Mouse (Mus musculus) embryo, embryonic 9.5 days (tissue): ENCODE measurements at regions not wholly inside any gene's neighbourhood (a gene's known extent, or its start where the extent isn't known, plus 50 kb on each side); places are given as distances from the start of the nearest gene placed in this dataset.
"Not testable (repeated sequence)": the region's sequence is repeated elsewhere in the genome, so short reads cannot be mapped to it uniquely, and the experiment has no call there.

Source experiments
- DNase-seq: peaks from one replicate; pipeline ENCODE4 v3.0.0-alpha.2; 2017; ENCODE audit errors: extremely low spot score

GRCm38 (mm10) chr16:9016040-9016761, 186.3 kb downstream of the 1810013L24Rik start:
- DNase-seq = no peak

DNA sequence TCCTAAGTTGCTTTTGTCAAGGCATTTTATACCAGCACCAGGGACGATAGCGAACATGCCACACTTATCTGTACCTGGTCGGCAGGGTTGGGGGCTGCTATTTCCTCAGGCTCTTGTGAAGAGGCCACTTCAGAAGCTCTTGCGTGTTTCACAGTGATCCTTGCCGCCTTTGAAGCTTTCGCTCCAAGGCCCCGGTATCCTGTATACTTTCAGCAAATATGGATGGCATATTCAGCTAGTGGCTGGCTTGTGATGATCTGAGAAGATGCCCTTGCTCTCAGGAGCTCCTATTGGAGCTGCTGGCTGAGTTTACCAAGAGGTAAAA, 186.8 kb downstream of the 1810013L24Rik start:
- DNase-seq = no peak

DNA sequence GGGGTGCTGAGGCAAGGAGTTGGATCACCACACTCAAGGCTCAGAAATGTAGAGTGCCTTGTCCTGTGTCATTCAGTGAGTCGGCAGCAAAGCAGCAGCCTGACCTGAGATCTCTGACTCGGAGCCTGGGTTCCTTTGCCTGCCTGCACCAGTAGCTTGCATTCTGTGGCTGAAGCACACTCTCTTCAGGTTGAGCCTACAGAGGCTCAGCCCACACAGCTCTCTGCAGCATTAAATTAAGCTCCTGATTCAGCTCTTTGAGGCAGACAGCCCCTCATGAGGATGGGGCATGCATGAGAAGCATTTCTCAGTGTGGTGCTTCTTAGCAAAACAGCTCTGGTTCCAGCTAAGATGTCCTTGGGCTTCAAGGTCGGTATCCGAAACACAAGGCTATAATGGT, 200.8 kb downstream of the 1810013L24Rik start:
- no peak for DNase-seq

GRCm38 (mm10) chr16:9043271-9043670, 213.4 kb downstream of the 1810013L24Rik start:
- no peak for DNase-seq

DNA sequence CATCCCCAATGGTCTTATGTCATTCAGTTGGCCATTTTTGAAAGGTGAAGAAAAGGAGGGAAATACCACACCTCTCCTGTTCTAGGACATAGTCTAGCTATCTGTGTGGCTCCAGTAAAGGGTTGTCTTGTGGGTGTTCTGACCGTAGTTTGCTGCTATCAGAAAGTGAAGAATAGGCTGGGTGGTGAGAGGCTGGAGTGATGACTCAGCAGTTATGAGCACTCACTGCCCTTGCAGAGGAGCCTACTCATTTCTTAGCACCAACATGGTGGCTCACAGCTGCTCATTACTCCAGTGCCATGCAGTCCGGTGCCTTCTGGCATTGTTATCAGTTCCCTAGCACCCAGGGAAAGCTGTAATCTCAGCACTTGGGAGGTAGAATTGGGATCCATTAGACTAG, 217.0 kb downstream of the 1810013L24Rik start:
- no peak for DNase-seq

- DNase-seq = peak; percentile 6
These were observed 224.5 kb downstream of the 1810013L24Rik start for GRCm38 (mm10) chr16:9054415-9054814.

- DNase-seq = no peak
These were observed 226.5 kb downstream of the 1810013L24Rik start for GRCm38 (mm10) chr16:9056430-9056829.

DNA sequence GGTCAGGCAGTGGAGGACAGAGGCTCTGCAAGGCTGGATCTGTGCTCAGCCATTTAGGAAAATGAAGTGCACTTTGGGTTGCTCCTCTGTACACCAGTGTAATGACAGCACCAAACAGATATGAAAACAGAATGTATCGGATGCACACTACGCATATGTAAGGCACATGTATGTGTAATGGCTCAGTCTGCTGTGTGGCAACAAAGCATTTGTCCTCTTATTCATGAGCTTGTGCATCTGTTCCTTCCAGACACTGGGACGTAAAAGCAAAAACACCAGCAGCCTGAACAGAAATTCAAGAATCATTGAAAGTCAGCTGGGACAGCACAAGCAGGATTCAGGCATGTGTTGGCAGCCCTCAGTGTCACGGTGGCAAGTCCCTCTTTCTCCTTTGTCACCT, 241.6 kb downstream of the 1810013L24Rik start:
- no peak for DNase-seq

- not testable (repeated sequence) for DNase-seq
These were observed 242.1 kb downstream of the 1810013L24Rik start for GRCm38 (mm10) chr16:9071956-9072355.

GRCm38 (mm10) chr16:9074295-9074694, 244.4 kb downstream of the 1810013L24Rik start:
- no peak for DNase-seq

DNA sequence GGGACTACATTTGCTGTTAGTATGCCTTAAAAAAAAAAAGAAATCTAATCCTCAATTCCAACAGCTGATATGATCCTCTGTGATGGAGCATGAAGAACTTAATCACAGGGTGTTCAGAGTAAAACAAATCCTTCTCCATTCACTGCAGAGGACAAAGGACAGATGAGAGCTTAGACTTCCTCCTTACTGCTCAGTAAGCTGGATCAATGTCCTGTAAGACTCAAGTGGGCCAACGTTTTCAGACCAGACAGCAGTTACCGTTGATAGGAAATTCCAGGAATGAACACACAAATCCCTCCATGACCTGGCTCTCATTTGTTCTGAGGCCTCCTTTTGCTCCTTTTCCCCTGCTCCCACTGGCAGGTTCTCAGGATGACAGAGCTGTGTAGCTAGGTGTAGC, 247.6 kb downstream of the 1810013L24Rik start:
- no peak for DNase-seq

DNA sequence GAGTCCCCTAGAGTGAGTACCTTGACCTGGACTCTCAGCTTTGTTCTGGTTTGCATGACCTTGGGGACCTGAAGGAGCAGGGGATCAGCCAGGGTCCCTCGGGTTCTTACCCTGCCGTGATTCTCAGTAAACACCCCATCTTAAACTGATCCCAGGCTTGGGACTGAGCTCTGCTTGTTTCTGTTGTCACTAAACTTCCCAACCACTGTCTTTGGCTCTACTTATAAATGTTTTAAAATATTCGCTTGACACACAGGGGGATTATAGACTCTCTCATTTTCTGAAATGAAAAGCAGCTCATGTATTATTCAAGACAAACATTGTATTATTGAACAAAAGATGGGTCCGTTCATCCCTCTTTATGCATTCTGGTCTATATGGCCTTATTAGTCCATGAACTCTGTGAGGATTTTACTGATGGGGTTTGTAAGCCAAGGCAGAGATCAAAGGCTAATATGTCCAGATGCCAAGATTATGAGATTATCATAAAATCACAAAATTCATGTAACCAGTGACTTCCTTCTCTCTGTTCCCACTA, 248.6 kb downstream of the 1810013L24Rik start:
- no peak for DNase-seq

DNA sequence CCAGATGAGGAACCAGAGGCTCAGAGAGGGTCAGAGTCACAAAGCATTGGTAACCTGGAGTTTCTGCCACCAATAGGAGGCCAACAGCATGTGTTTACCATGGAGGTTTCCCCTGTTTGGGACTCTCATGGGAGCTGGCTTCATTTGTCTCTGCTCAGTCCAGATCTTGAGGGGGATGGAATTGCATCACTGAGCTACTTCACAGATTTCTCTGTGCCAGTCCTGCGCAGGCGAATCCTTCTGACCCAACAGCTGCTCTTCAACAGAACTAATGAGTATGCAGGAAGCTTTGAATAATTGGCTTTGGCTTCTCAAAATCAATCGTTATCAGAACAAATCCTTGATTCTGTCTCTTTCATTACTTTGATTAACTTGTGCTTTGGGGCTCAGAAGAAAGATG, 253.1 kb downstream of the 1810013L24Rik start:
- DNase-seq = no peak

GRCm38 (mm10) chr16:9083740-9084139, 253.8 kb downstream of the 1810013L24Rik start:
- DNase-seq = no peak

GRCm38 (mm10) chr16:9084581-9084980, 254.7 kb downstream of the 1810013L24Rik start:
- no peak for DNase-seq

- DNase-seq = no peak
These were observed 255.2 kb downstream of the 1810013L24Rik start for GRCm38 (mm10) chr16:9085133-9085532.

DNA sequence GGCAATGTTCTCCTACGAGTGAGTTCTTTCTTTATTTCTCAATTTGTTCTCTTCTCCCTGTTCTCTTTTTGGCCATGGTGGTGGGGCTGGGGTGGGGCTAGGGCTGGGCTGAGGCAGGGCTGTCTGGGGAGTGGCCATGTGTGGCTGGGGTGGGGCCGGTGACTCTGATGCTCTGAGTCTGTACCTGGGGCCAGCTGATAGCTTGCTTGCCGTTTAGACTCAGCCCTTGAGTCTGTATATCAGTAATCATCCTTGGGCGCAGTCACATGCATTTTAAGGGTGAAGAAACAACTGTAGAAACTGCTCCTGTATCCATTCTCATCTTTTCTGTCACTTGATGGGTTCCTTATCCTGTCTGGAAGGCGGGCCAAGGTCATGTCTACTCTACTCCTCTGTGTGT, 256.1 kb downstream of the 1810013L24Rik start:
- DNase-seq = no peak

GRCm38 (mm10) chr16:9091790-9092189, 261.9 kb downstream of the 1810013L24Rik start:
- DNase-seq = no peak

- DNase-seq = peak; percentile 32
These were observed 262.4 kb downstream of the 1810013L24Rik start for GRCm38 (mm10) chr16:9092191-9092848.

GRCm38 (mm10) chr16:9093593-9093992, 263.7 kb downstream of the 1810013L24Rik start:
- DNase-seq = no peak

DNA sequence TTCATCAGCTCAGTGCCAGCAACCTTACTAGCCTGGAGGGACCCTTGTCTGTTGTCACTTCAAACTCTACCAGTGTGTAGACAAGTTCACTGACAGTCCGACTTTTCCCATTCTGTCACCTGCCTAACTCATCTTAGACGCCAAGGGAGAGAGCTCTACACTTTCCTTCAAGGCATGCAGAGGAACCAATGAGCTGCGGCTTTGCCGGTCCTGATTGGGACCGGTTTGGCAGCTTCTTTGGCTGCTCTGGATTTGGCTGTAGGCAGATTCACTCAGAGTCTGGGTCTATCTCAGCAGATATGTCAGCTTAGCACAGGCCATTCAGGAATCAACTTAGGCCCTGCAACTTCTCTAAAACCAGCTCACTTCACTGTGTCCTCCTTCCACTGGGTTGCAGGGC, 264.3 kb downstream of the 1810013L24Rik start:
- DNase-seq = peak; percentile 9

GRCm38 (mm10) chr16:9106211-9106610, 276.3 kb downstream of the 1810013L24Rik start:
- no peak for DNase-seq

GRCm38 (mm10) chr16:9106676-9107075, 276.8 kb downstream of the 1810013L24Rik start:
- not testable (repeated sequence) for DNase-seq
